Mouse (Mus musculus): ENCODE measurements around the gene Wdr11.

The Wdr11 gene

DNA sequence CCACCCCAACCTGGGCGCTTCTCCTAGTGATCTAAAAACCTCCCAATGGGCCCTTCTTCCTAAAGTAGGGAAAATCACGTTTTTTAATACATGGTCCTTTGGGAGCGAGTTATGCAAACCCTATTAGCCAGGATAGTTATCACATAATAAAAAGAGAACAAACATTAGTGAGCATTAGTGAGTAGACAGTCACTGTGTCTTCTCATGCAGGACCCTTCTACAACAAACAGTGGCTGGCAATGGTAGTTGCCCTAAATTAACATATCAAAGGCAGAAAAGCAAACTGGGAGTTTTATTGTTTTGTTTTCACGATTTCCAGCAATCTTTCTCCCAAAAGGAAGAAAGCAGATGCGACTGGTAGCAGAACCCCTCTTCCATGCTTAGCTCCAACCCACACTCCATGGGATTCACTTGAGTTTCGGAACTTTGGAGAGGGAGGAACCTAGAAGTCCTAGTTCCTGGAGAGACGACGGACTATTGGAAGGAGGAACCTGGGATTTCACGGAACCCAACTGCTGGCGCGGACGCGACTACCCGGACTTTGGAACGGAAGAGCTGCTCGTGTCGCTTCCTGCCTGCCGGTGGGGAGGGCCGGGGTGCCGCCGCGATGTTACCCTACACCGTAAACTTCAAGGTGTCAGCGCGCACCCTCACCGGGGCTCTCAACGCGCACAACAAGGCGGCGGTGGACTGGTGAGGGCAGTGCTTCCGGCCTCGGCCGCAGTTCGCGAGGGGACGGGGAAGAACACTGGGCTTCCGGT lies at the start of gene Wdr11:
Wdr11 (plus strand) TSS at position 493 of the 761 bp plus-strand sequence.
- DNase-seq: peak; percentile 80 to 88

DNA sequence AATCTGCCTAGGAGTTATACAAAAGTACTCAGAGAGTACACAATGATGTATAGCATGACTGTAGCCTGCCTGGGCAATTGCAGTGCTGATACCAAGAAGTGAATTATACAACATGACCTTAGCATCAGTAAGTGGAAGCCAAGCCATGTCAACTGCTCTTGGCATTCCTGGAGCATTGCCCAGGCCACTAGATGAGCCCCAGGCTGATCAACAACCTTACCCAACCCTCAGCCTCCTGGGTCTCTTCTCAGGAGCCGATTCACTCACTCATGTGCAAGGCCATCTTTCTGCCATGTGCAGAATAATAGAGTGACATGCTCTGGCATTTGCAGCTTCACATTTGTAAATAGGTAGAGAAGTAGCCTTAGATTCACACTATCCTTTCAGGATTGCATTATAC lies 24.1 kb upstream of the Wdr11 start:
- DNase-seq: no peak

DNA sequence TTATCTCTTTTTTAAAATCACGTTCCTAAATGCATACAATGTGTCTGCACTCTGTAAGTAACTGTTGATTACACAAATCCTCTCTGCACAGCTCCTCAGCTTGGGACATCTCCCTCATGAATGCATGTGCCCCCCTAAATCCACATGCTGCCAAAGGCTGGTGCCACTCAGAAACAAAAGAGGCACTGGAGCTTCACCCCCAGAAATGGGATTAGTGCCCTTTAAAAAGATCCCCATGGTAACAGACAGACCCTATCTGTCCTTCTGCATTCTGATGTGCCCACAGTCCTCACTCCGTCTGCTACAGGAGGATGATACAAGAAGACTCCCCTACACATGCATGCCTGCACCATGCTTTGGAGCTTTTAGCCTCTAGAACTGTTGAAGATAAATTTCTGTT lies 23.3 kb upstream of the Wdr11 start:
- DNase-seq: no peak

DNA sequence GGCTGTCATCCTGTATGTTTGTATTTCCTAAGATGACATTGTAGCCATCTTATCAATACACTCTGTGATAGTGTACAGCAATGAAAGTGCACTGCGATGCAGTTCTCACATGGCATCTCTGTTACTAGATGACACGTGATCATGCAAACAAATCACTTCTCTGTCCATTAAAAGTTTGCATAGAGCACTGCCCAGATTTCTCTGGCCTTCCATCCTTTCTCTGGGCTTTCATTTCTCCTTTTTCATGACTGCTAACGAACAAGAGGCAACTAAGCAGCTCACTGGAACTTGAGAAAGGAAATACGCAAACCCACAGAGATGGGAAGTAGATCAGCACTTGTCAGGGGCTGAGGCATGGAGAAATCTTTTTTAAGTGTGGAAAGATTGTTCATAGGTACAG lies 17.2 kb upstream of the Wdr11 start:
- no peak for DNase-seq

DNA sequence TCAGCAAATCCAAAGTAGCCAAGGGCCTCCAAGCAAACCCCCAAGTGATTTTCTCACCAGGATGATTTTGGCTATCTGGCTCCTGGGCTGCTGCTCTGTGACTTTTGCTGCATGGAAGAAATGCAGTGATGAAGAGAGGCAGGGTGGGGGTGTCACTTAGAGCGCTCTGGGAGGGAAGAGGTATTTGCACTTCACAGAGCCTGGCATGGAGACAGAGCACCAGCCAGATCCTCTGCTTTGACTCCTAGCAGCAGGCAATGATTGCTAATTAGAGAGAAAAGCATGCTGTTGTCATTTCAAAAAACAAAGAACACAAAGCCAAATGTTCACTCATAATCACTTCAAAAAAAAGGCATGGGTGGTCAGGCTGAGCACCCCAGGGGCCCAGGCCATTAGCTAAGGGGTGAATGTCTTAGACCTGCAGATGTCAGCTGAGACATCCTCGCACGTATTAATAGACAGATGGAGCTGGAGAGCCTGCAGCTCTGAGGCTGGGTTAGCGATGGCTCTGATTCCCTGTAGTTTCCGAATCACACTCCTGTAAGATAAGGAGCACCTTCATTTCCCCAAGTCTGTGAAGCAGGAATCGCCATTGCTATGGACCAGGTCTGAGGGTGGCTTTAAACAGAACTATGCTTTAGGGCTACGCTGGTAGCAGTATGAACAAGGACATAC lies 16.4 kb upstream of the Wdr11 start:
- no peak for DNase-seq

DNA sequence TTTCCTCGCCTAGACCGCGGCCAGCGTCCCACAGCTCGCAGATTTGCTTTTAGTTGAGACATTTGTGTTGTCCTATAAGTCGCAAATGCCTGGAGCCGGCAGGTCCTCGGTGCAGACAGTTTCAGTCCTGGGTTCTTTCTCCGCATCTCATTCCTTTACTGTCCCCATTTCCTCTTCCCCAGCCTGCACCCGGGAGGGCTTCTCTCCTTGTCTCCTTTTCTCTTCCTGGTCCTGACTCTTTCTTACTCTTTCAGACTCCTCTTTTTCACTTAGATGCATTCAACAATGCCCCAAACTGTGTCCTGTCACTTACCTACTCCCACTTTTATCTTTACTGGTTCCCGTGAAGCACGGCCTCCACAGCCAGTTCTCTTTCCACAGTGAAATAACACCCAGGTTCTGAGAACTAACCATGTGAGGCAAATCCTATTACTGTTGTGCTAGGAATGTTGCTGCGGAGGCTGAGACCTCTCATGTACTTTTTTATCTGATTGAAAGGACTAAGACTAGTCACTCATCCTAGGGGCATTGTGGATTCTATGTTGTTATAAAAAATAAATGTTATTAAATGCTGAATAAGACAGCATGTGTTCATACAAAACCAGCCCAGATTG lies 576 bp downstream of the Wdr11 start:
- no peak for DNase-seq

DNA sequence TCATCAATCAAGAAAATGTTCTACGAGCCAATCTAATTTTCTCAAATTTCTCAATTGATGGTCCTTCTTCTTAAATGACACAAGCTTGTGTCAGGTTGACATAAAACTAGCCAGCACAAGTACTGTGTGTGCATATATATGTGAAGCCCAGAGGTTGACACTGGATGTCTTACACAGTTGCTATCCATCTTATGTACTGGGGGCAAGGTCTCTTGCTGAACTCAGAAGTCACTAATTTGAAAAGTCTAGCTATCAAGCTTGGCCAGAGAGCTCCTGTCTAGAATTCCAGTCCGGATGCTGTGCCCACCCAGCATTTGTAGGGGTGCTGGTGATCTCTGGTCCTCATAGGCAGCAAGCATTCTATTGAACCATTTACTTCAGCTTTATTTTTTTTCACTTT lies 5.5 kb downstream of the Wdr11 start:
- DNase-seq: no peak

DNA sequence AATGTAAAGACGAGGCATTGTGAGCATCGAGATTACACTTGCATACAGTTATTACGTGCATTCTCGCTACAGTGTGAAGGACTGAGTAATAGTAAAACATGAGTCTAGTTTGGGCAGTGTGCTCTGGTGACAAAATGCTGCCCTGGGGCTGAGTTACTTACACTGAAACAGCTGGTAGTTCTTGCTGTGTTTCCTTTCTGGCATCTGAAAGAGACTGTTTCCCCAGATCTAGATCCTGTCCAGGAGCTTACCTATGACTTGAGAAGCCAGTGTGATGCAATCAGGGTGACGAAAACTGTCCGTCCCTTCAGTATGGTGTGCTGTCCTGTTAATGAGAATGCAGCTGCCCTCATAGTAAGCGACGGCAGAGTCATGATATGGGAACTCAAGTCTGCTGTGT lies 14.6 kb downstream of the Wdr11 start:
- DNase-seq: no peak

DNA sequence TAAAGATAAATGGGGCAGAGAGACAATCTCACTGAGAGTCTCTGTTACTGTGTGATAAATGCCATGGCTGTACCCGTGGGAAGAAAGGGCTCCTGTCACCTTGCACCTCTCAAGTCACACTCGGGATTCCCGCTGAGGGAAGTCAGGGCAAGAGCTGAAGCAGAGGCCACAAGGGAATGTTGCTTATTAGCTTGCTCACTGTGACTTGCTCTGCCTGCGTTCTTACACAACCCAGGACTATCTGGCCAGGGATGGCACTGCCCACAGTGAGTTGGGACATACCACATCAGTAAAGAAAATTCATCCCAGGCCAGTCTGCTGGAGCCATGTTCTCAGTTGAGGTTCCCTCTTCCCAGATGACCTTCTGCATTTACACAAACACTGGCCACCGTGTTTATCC lies 29.5 kb downstream of the Wdr11 start:
- DNase-seq: no peak

DNA sequence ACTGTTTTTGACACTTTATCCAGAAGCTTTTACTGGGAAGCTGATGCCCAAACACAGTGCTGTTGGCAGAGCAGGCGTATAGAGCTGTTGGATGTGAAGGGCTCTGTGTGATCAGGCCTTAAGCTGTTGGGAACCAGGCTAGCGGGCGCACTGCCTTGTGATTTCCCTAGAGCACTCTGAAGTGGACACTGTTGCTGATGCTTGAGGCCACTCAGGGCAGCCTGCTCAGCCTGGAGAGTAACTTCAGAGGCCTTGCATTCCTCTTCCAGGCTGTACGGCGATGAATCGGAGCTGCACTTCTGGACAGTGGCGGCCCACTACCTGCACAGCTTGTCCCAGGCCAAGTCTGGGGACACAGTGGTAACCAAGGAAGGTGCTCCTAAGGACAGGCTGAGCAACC lies 38.7 kb downstream of the Wdr11 start:
- no peak for DNase-seq

DNA sequence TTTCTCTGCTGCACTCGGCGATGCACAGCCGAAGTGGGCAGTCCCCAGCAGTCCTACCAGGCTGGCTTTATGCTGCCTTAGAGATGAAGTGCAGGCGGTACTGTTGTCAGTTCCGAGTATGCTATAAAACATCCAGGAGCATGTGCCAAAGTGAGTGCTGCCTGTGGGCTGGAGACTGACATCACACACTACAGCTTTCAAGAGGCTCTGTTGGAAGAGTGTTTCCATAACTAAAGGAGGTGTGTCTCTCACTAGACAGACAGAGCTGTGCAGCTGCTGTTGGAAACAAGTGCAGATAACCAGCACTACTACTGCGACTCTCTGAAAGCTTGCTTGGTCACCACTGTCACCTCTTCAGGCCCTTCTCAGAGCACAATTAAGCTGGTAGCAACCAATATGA lies 39.8 kb downstream of the Wdr11 start:
- DNase-seq: no peak

DNA sequence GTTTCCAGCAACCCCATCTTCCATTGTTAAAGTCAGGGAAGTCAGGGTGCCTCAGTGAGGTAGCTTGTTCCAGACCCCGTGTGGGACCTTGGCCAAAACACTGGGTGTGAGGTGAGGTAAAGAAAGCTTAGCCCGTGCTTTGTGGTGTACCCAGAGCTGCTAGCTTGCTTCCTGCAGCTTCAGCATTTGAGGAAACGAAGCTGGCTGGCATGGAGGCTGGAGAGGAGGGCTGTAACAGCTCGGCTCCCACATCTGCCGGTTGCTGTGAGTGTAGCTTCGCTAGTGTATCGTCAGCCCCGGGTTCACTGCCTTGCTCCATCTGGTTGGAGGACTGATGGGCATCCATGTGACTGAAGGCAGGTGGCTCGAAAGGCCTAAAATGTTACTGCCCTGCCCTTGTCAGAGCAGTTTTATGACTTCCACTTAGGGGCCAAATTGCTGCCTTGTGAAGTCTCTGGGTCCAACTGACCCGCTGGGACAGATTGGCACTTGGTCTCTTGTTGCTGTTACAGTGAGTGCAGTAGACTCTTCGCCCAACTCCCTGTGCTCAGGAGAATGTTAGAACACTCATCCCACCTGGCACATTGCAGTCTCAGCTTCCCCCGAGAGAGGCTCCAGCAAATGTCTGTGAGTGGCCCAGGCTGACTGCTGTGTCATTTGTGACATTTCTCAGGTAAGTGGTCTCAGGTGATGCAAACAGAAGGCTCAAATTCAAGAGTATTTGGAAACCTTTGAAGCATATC lies 44.4 kb downstream of the Wdr11 start:
- no peak for DNase-seq

DNA sequence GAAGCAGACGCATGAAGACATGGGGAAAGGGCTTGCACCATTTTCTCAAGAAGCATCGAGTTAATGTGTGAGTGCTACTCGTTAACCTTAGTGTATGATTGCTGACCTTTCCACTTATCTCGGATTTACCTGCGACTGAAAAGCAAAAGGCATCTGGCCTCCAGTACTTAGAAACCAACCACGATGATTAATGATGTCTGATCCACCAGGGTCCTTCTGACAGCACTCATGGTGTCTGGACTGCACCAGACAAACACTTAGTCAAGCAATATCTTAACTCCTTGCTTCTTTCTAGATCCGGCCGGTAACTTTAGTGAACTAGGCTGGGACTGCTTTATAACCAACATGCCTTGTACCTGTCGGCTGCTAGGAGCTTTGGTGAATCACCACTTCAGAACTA lies 45.3 kb downstream of the Wdr11 start:
- no peak for DNase-seq

DNA sequence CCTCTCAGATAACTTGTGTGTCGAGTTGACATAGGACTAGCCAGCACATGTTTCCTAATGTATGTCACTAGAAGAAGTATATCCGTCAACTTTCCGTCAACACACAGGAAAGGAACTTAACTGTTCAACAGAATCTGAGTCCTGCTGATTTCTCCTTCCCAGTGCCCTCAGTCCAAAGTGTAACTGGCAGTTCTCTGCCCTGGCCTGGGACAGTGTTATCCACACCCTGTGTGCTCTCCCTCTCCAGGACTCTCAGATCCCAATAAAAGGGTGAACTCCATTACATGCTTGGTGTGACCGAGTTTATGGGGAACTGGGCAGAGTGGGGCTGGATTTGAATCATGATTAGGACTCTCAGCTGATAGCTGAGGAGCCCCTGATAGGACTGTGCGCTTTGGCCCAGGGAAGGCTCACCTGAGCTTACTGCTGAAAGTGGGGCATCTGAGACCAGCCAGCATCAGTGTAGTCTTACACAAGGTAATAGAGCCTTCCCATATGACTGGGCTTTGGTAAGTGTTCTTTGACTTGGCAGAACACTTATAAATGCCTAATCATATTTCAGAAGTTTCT lies 46.3 kb downstream of the Wdr11 start:
- no peak for DNase-seq

DNA sequence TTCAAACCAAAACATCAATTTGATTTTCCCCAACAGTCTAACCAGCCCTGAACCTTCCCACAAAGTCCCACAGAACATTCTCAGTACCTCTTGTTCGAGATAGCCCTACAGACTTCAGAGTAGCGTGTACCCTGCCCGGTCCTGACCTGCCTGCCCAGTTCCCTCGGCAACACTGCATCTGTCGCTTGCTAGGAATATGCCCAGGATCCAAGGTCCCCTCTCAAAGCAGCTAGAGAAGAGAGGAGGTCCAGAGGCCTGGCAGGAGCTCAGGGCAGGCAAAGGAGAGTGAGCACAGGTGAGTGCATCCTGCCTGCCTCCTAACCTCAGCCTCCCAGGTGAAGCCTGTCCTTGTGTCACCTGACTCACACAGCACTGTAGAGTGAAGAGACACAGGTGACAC lies 47.3 kb downstream of the Wdr11 start:
- no peak for DNase-seq

DNA sequence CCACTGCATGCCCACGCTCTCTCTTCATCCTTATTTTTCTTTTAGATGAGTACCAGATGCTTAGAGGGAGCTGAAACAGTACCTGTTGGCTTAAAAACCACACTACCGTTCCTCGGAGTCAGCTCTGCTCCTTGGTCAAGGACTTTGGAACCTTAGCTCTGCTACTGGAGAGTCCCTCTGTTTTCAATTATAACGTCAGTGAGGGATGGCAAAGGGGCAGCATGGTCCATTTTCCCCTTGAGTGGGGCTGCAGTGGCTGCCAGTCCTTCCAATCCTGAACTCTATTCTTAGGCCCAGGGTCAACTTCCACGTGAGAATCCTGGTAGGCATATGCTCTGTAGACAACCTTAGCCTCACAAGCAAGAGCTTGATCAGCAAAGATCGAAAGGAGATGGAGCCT lies 48.2 kb downstream of the Wdr11 start:
- DNase-seq: no peak

DNA sequence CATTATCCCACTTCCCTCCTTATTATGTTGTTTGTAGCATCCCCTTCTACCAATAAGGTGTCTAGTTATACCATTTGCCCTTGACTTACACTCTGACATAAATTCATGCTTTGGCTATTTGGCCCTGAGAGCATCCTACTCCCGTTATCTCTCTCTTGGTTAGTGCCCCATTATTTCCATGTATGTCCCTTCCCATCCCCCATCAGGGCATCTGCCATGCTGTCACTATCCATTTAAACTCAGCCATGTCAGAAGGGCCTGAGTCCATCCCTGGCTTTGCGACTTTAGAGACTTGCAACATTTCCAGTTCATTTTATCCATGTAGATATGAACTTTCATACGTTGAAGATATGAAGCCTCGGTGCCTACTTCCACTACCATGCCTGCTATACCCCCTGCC lies 51.6 kb downstream of the Wdr11 start:
- no peak for DNase-seq

DNA sequence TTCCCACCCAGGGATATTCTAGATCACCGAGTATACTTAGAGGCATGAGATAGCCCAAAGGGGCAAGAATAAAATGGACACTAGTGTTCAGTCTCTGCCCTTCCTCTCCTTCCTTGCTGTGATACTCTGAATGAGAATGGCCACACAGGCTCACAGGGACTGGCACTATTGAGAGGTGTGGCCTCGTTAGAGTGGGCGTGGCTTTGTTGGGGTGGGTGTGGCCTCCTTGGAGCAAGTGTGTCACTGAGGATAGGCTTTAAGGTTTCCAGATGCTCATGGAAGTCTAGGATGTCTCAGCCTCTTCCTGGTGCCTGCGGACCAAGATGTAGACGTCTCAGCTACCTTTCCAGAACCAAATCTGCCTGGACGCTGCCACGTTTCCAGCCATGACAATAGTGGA lies 56.1 kb downstream of the Wdr11 start:
- DNase-seq: peak; percentile 44 to 51

DNA sequence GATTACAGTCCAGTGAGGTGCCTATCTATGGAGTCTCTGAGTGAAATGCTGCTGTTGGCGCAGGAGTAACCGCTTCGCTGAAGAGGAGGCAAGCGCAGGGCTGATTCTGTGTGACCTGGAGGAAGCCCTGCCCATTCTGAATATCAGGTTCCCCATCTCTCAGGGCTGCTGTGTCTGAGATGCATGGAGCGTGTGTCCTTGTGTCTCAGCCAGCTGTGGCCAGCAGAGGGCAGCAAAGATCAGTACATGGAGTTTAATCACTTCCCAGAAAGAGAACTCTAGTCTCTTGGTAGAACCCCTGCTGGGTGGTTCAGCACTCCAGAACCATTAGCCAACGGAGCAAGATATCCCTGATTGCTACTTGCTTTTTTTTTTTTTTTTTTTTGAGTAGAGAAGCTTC lies 57.3 kb downstream of the Wdr11 start:
- peak; percentile 94 to 95 for DNase-seq

DNA sequence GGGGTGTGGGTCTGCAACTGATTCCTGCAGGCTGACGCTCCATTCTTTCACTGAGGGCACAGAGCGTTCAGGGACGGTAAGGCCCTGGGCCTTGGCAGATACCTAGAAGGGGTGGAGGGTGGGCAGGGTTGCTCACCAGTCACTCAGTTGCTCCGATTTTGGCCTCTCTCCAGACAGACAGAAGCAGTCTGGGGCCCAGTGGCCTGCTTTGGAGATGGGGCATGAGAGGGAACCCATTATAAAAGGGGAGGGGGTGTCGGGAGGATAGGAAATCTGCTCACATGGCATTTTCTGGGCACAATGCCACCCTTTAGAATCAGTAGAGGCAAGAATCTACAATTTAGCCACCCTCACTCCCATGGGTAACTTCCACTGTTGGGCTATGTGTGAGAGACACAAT lies 59.1 kb downstream of the Wdr11 start:
- no peak for DNase-seq

DNA sequence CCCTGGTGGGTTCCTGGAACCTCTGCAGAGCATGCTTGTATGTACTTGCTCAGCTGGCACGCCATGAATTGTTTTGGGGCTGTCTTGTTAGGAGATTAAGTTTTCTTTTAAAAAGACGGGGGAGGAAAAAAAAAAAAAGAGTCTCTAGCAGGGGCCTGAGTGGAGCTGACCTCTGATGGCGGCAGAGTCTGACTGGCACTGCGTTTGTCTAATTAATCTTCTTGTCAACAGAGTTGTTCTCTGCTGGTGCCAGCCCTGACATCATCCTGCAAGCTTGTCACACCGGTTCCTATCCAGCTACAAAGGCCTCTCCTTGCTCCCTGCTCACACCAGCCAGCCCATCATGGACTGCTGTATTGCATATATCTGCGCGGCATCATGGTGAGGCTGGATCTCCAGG lies 60.1 kb downstream of the Wdr11 start:
- no peak for DNase-seq

DNA sequence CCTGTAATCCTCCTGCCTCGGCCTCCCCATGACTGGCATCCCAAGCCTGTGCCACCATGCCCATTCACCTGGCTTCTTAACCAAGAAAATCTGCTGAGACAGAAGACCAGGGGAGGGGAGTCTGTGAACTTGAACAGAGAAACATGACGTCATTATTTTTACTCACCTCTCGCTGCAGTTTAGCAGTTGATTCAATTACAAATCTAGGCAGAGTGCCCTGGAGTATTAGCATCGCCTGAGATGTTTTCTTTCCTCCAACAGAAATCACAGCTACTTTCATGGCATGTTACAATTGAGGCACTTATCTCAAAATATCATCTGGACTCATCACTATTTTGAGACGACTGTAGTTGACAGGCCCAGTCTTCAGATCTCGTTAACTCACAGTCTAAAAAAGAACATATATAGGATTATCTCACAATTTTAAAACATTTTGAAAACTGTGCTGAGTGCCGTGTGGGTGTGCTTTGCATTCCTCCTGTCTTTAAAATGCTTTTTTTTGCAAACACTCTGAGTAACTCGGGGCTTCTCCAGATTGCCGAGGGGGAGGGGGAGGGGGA lies 61.3 kb downstream of the Wdr11 start:
- DNase-seq: no peak

DNA sequence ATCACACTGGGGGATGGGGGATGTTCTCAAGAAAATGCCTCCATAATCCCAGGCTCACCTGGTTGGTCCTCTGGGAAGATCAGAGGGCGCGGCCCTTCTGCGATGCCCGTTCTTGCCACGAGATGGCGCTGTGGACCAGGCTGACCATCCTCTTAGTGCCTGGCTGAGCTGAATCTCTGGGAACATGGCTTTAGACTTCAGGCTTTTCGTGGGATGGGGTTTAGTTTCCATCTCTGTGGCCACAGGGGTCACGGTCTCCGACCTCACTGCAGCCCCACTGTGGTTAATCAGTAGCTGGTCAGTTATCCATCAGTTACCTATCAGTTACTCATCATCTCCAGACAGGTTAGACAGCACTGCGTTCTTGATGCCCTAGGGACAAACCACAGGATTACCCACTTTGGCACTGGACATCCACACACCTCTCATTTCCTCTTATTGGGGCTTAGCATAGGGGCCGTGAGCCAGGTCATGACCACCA lies 62.2 kb downstream of the Wdr11 start:
- DNase-seq: peak; percentile 90 to 91
